Mouse (Mus musculus) adipocyte (in vitro differentiated cells): ENCODE results near the gene Vps16.

Experiments
- DNase-seq: peaks from one replicate; pipeline ENCODE4 v3.0.0-alpha.2; 2016; ENCODE audit warnings: low spot score

Gene Vps16

DNA sequence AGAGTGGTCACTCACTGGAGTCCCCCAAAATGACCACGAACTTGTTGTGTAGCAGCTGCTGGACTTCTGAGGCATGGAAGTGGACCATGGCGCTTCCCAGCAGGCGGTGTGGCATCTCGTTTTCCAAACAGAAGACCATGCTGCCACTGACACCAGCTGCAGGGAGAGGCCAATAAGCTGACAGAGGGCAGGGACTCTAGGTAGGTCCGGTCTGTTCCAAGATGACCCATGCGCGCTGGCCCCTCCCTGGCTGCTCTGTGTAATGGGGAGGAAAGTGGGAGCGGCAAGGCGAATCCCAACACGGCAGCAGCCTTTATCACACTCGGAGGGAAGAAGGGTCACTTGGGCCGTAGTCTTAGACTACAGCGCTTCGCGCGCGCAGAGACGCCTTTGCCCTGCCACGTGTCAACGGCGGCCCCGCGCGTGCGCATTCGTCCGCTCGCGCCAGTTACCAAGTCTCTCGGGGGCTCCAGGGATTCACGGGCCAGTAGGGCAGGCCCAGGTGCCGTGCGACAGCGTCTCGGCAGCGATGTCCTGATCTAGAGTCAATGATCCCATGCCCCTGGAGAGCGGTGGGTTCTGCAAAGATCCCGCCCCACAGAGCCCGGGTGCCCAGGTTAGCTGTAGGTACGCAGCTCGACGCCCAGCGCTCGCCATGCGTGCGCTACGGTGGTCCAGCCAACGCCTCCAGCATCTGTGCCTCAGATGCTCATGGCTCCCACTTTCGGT is 578 bp upstream of the Vps16 start:
- DNase-seq = no peak

DNA sequence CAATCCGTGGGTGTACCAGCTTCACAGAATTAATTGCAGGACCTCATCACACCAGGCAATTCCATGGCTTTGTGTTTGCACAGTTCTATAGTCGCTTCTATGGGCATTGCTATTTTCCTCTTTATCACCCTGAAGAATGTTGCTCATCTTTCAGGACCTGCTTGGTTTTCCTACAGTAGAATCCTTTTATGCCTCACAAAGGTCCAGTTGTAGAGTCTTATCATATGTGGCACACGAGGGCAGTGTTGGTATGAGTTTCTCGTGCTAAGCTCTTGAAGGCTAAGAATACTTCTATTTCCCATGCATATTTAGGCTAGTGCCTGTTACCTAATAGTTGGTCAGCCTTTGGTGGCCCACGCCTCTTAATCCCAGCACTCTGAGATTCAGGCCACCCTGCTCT is 973 bp downstream of the Vps16 start:
- DNase-seq = peak; percentile 75

DNA sequence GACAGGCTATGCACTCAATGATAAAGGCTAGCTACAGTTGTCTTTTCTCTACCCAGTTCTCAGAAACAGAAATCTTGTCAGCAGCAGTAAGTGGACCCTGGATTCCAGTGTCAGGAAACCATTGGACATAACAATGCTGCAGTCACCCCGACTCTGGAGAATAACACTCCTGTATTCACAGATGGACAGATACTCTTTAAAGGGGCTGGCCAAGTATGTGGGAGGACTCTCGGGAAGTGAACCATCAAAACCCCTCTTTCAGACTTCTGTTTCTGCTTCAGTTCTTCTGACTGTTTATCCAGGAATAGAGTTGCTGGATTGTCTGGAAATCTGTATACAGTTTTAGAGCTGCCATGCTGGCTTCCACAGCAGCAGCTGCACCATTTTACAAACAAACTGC is 5.7 kb downstream of the Vps16 start:
- DNase-seq = no peak

DNA sequence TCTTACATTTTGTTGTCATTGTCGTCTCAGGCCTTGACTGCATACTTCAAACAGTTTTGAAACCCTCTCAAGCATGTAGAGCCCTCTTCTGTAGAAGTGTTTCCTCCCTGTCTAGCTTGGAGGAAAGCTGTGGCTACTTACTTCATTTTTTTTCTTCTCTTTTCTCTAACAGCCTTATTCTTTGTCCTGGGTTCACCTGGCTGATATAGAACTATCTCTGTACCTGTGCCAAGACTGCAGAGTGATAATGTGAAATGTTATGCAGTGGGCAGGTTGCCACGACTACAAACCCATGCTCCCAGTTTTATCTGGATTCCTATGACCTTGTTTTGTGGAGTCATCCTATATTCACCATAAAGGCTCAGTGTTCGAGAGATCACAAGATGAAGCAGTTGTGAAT is 6.3 kb downstream of the Vps16 start:
- no peak for DNase-seq

GRCm38 (mm10) chr2:130432157-130432556 is 8.0 kb downstream of the Vps16 start:
- DNase-seq = no peak

GRCm38 (mm10) chr2:130433152-130433551 is 9.0 kb downstream of the Vps16 start:
- peak; percentile 58 for DNase-seq

DNA sequence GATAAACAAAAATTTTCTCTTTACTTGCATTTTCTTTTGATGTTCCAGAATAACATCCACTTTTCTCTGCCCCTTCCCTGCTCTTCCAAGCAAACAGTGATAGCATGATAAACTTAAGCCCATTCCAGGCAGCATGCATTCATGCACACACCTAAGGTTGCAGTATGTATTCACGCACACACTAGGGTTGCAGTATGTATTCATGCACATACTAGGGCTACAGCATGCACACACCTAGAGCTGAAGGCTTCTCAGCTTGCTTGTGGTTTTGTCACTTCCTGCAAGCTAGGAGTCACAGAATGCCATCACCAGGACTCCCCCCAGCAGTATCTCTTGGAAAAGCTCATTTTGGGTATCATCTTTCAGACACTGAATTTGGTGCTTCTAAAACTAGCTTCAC is 12.6 kb downstream of the Vps16 start:
- DNase-seq = no peak

DNA sequence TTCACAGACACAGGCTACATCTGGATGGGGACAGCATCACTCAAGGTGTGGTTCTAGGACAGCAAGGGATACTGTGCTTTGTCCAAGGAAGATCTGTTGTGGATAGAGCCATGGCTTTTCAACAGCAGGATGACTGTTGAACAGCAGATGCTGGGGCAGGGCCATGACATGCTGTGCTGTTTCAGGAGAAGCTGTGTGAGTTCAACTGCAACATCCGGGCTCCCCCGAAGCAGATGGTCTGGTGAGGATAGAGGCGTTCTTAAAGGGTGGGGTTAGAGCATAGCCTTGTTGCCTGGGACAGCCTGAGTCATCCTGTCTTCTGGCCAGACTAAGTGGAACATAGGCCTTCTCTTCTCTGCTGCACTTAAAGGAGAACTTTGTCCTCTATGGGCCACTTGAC is 14.7 kb downstream of the Vps16 start:
- DNase-seq = peak; percentile 77

GRCm38 (mm10) chr2:130439840-130440480 is 15.8 kb downstream of the Vps16 start:
- DNase-seq = no peak

DNA sequence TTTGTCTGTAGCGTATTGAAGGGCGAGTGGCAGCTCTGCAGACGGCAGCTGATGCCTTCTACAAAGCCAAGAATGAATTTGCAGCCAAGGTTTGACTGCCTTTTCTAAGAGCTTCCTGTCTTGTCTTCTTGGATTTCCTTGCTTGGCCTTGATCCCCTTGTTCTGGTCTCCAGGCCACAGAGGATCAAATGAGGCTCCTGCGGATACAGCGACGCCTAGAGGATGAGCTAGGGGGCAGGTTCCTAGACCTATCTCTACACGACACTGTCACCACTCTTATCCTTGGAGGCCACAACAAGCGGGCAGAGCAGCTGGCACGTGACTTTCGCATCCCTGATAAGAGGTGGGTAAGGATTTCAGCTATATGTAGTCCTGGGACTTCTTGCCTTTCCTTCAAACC is 18.0 kb downstream of the Vps16 start:
- DNase-seq = no peak

DNA sequence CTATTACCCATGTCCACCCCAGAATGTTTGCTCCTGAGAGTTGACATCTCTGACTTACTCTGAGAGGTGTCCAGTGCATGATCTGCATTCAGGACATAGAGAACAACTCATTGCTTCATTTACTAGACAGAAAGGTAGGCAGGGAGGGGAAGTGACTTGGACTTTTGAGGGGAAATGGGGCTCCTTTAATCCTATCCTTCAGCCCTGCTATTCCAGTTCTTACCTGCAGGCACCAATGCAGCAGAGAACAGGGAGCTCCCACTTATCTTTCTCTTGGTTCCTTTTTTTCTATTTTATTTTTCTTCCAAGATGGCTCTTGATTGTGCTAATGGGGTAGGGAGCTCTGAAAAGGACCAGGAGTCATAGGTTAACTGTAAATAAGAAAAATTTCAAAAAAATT is 24.3 kb downstream of the Vps16 start:
- DNase-seq = no peak

GRCm38 (mm10) chr2:130449021-130449793 is 25.1 kb downstream of the Vps16 start:
- no peak for DNase-seq

GRCm38 (mm10) chr2:130449794-130450433 is 25.8 kb downstream of the Vps16 start, which contains the start of gene Ptpra:
TSS of gene Ptpra (plus strand) at chr2:130450278.
- peak; percentile 84 for DNase-seq

GRCm38 (mm10) chr2:130450434-130450796 is 26.3 kb downstream of the Vps16 start:
- no peak for DNase-seq

GRCm38 (mm10) chr2:130451086-130451726 is 27.1 kb downstream of the Vps16 start:
- DNase-seq = no peak

DNA sequence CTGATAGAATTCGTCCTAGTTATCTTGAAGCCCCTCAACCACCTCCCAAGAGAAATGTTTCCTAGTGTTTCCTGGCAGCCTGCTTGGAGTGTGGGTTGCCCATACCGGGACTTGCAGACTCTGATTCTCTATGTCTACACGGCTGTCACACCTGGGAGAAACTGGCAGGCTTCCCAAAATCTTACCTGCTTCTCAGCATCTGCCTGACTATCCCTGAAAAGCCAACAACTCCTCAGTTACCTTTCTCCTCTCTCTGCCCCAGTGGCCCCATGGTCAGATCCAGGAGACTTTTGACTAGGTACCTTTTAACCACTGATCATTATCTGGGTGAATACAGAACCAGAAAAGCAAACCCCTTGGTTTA is 27.6 kb downstream of the Vps16 start:
- DNase-seq = no peak

DNA sequence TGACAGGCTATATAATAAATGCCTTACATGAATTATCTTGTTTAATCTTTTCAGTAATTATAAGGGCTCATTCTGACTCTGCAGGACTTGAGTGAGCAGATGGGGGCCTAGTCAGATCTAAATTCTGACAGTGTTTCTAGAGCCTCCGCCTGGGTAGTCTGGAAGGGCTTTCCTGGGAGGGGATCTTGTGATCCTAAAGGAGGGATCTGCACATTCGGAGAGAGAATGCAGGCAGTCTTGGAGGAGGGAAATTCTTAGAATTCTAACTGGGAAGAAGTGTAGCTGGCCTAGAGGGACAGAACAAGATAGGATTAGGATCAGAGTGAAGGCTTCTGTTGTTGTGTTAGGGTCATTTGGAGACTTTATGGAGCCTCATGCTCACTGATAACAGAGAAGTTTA is 28.1 kb downstream of the Vps16 start:
- no peak for DNase-seq

DNA sequence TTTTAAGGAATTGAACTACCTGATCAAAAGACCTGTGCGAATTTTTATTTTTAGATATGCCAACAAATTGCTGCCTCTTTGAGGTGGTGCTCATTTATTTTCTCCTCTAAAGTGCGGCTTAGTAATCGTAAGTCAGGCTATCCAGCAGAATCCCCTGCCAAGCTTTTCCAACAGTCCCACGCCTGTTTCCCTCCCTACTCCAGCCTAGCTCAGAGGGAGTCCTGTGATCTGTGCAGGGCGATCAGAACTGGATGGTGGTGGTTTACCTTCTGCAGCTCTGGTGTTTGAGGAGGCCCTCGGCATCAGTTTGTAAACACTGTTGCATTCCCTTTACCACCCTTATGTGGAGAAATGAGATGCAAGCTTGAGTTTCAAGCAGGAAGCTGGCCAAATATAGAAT is 29.3 kb downstream of the Vps16 start:
- DNase-seq = no peak

- DNase-seq = peak; percentile 88
Observed at GRCm38 (mm10) chr2:130454748-130455370, 30.7 kb downstream of the Vps16 start.

GRCm38 (mm10) chr2:130457871-130458270 is 33.7 kb downstream of the Vps16 start:
- no peak for DNase-seq

GRCm38 (mm10) chr2:130459576-130459975 is 35.4 kb downstream of the Vps16 start:
- DNase-seq = no peak
